Mouse (Mus musculus): ENCODE results near the gene Cd164. TPM values are rescaled to one million over a fixed set of nuclear protein-coding genes. Genes with fewer than 3 reads are reported as not detected.

The Cd164 gene
- total and polyA plus RNA-seq, 2 experiments from 2014 or later, result 31.3 to 61.9 TPM

GRCm38 (mm10) chr10:41485778-41486177 is 33.4 kb upstream of the Cd164 start:
- Histone ChIP-seq H3K4me3 (ENCODE audit: low read length) (no peak overlapping the region), H3K36me3 (ENCODE audit: insufficient read depth, low read length) (no peaks in the 10 kb centered on the region; the same call in 1 of the 2 replicates), H3K9ac (replicated peaks; ENCODE audit: low read length) (no peak overlapping the region), H3K4me2 (ENCODE audit: low read depth, low read length) (no peak overlapping the region), H3K27ac (no peak overlapping the region), H3K4me1 (ENCODE audit: insufficient read depth, low read length) (peaks cover 9% of the 10 kb centered on the region; the same call in 1 of the 2 replicates), H3K27me3 (ENCODE audit: insufficient read depth, low read length) (no peaks in the 10 kb centered on the region), H3K9me3 (ENCODE audit: low read length) (no peaks in the 10 kb centered on the region)
- DNase-seq (ENCODE audit: low spot score) (no peak), ATAC-seq (no peak)
- no peak for TF ChIP-seq CTCF (IDR thresholded peaks at IDR 0.05; ENCODE audit: low read depth)
- 92% methylated on average over 16 of the region's 16 CpGs for WGBS

GRCm38 (mm10) chr10:41486506-41487170 is 32.6 kb upstream of the Cd164 start:
- H3K27me3 ChIP-seq (ENCODE audit: insufficient read depth, low read length), result no peaks in the 10 kb centered on the region
- no peak overlapping the region for H3K4me3 ChIP-seq (ENCODE audit: low read length)
- no peak for DNase-seq (ENCODE audit: low spot score)
- H3K9me3 ChIP-seq (ENCODE audit: low read length), result no peaks in the 10 kb centered on the region
- no peak for ATAC-seq
- 67% methylated on average over 14 of the region's 14 CpGs for WGBS
- no peak overlapping the region for H3K4me2 ChIP-seq (ENCODE audit: low read depth, low read length)
- H3K27ac ChIP-seq, result no peak overlapping the region
- no peaks in the 10 kb centered on the region; the same call in 1 of the 2 replicates for H3K36me3 ChIP-seq (ENCODE audit: insufficient read depth, low read length)
- H3K9ac ChIP-seq (replicated peaks; ENCODE audit: low read length), result no peak overlapping the region
- H3K4me1 ChIP-seq (ENCODE audit: insufficient read depth, low read length), result peaks cover 9% of the 10 kb centered on the region; the same call in 1 of the 2 replicates
- TF ChIP-seq CTCF (IDR thresholded peaks at IDR 0.05; ENCODE audit: low read depth), result no peak

- WGBS, result 39% methylated on average over 7 of the region's 7 CpGs
- no peak for DNase-seq (ENCODE audit: low spot score)
- no peaks in the 10 kb centered on the region; the same call in 1 of the 2 replicates for H3K36me3 ChIP-seq (ENCODE audit: insufficient read depth, low read length)
These were observed 30.3 kb upstream of the Cd164 start for GRCm38 (mm10) chr10:41488877-41489276.

DNA sequence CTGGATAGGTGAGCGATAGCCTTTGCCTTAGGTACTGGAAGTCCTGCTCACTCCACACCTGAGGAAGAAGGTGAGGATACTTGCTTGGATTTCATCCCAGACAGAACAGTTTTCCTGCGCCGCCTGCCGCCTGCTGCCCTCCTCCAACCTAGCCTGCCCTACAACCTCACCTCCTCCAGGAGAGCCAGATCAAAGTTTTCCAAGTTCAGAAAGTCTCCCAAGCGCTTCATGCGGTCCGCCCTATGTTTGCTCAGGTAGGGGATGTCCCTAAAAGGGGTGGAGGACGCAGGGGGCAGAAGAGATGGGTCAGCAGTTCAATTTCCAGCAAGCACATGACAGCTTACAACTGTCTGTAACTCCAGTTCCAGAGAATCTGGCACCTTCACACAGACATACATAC is 29.9 kb upstream of the Cd164 start:
- no peaks in the 10 kb centered on the region for H3K9me3 ChIP-seq (ENCODE audit: low read length)
- H3K9ac ChIP-seq (replicated peaks; ENCODE audit: low read length), result peak overlapping the region; percentile 61
- peak overlapping the region; percentile 71; the same call in 1 of the 2 replicates for H3K27ac ChIP-seq
- no peaks in the 10 kb centered on the region for H3K27me3 ChIP-seq (ENCODE audit: insufficient read depth, low read length)
- peaks cover 9% of the 10 kb centered on the region; the same call in 1 of the 2 replicates for H3K4me1 ChIP-seq (ENCODE audit: insufficient read depth, low read length)
- no peak for TF ChIP-seq CTCF (IDR thresholded peaks at IDR 0.05; ENCODE audit: low read depth)
- H3K4me2 ChIP-seq (ENCODE audit: low read depth, low read length), result peak overlapping the region; percentile 94
- H3K4me3 ChIP-seq (ENCODE audit: low read length), result peak overlapping the region; percentile 55
- H3K36me3 ChIP-seq (ENCODE audit: insufficient read depth, low read length), result no peaks in the 10 kb centered on the region; the same call in 1 of the 2 replicates
- 29% methylated on average over 8 of the region's 8 CpGs for WGBS
- ATAC-seq, result no peak
- no peak for DNase-seq (ENCODE audit: low spot score)

More at GRCm38 (mm10) chr10:41488877-41489276, 30.3 kb upstream of the Cd164 start:
- no peak for ATAC-seq
- Histone ChIP-seq H3K27ac (no peak overlapping the region), H3K4me2 (ENCODE audit: low read depth, low read length) (peak overlapping the region; percentile 94), H3K9me3 (ENCODE audit: low read length) (no peaks in the 10 kb centered on the region), H3K9ac (replicated peaks; ENCODE audit: low read length) (peak overlapping the region; percentile 61; the same call in 1 of the 2 replicates), H3K27me3 (ENCODE audit: insufficient read depth, low read length) (no peaks in the 10 kb centered on the region), H3K4me3 (ENCODE audit: low read length) (peak overlapping the region; percentile 55), H3K4me1 (ENCODE audit: insufficient read depth, low read length) (peaks cover 9% of the 10 kb centered on the region; the same call in 1 of the 2 replicates)
- TF ChIP-seq CTCF (IDR thresholded peaks at IDR 0.05; ENCODE audit: low read depth), result no peak

DNA sequence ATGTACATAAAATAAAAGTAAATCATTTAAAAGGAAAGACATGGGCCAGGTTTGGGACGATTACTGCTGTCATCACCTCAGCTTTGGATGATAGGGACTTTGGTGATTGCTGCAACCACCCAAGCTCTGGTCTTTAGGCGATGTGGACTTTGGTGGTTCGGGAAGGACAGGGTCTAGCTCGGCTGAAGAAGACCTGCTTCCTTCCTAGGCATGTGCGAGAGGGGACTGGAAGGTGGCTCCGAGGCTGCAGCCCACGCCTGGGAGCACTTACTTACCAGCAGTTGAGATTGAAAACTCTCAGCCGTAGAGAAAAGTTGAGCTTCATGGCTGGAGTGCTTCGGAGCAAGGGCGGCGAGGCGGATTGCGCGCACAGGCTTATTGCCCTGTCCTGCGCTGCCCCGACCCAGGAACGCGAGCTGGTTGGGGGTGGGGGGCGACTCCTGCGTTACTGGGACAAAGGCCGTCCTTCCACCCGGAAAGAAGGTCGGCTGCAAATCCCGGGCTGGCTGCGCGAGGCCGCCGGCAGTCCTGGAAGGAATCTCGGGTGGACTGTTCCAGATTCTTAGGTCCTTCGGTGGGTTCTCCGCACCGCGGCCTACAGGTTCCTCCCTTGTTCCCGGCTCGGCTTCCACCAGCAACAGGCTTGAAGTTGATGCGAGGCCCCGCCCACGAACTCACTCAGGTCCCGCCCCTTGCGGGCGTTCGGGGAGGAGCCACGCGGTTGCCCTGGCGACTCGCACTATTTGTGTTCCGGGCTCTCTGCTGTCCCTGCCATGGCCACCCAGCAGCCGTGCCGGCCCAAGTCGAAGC is 29.3 kb upstream of the Cd164 start, which contains the start of the genes Smpd2 and Ppil6:
Gene Smpd2, minus strand, starts transcription at position 662 of the 810 bp plus-strand sequence.
Gene Ppil6, plus strand, starts transcription at position 732 of the 810 bp plus-strand sequence.
- peak within 1 kb of the TSS; percentile 71 for H3K27ac ChIP-seq
- H3K4me2 ChIP-seq (ENCODE audit: low read depth, low read length), result peak within 1 kb of the TSS; percentile 94
- ATAC-seq, result peak; percentile 96
- H3K27me3 ChIP-seq (ENCODE audit: insufficient read depth, low read length), result no peaks in the 10 kb centered on the region
- peak within 1 kb of the TSS; percentile 61 for H3K9ac ChIP-seq (replicated peaks; ENCODE audit: low read length)
- TF ChIP-seq CTCF (IDR thresholded peaks at IDR 0.05; ENCODE audit: low read depth), result peak; percentile 15; the same call in 1 of the 2 replicates
- H3K9me3 ChIP-seq (ENCODE audit: low read length), result no peaks in the 10 kb centered on the region
- DNase-seq (ENCODE audit: low spot score), result peak; percentile 96
- H3K36me3 ChIP-seq (ENCODE audit: insufficient read depth, low read length), result no peaks in the 10 kb centered on the region; the same call in 1 of the 2 replicates
- 1% methylated on average over 50 of the region's 50 CpGs for WGBS
- H3K4me3 ChIP-seq (ENCODE audit: low read length), result peak within 1 kb of the TSS; percentile 55
- H3K4me1 ChIP-seq (ENCODE audit: insufficient read depth, low read length), result peaks cover 9% of the 10 kb centered on the region; the same call in 1 of the 2 replicates

- DNase-seq (ENCODE audit: low spot score) (no peak), ATAC-seq (no peak)
- Histone ChIP-seq H3K36me3 (ENCODE audit: insufficient read depth, low read length) (no peaks in the 10 kb centered on the region; the same call in 1 of the 2 replicates), H3K4me1 (ENCODE audit: insufficient read depth, low read length) (peaks cover 9% of the 10 kb centered on the region; the same call in 1 of the 2 replicates), H3K9ac (replicated peaks; ENCODE audit: low read length) (peak overlapping the region; percentile 61), H3K4me2 (ENCODE audit: low read depth, low read length) (peak overlapping the region; percentile 94), H3K9me3 (ENCODE audit: low read length) (no peaks in the 10 kb centered on the region), H3K27me3 (ENCODE audit: insufficient read depth, low read length) (no peaks in the 10 kb centered on the region), H3K27ac (peak overlapping the region; percentile 71), H3K4me3 (ENCODE audit: low read length) (peak overlapping the region; percentile 55)
- peak; percentile 1; the same call in 1 of the 2 replicates for TF ChIP-seq CTCF (IDR thresholded peaks at IDR 0.05; ENCODE audit: low read depth)
- under 1% methylated on average over 29 of the region's 29 CpGs for WGBS
These were observed 28.7 kb upstream of the Cd164 start for GRCm38 (mm10) chr10:41490518-41490873.
